Mouse (Mus musculus): ENCODE results near the gene Slc1a4. TPM values are rescaled to one million over a fixed set of nuclear protein-coding genes. Genes with fewer than 3 reads are reported as not detected.
A peak's percentile ranks its signal among the peaks of the same experiment; 100 is the strongest.

Gene Slc1a4
- polyA plus RNA-seq, 1 experiment from 2014 or later = 22.9 TPM

DNA sequence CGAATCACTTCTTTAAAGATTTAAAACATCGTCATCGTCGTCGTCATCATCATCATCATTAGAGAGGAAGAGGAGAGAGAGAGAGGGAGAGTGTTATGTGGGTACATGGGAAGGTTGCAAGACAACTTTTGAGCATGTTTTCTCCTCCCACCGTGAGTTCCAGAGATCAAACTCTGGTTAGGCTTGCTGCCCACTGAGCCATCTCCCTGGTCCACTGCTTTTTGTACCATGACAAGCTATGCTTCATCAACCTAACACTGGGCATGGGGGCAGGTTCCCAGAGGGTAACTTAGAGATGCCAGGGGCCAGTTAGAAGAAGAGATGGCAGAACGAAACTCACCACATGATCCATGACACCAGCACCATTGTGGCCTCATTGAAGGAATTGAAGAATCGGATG lies 18.9 kb downstream of the Slc1a4 start:
- ATAC-seq (ENCODE audit: insufficient read depth, low FRiP score, low TSS enrichment) = no peak
- no peaks in the 10 kb centered on the region for H3K36me3 ChIP-seq (ENCODE audit: control insufficient read depth, insufficient read depth, low read length)
- H3K4me2 ChIP-seq (ENCODE audit: low read depth) = no peak overlapping the region
- no peak overlapping the region for H3K9ac ChIP-seq (ENCODE audit: low read length)
- H3K27me3 ChIP-seq (ENCODE audit: control insufficient read depth, insufficient read depth, low read length) = no peaks in the 10 kb centered on the region
- H3K27ac ChIP-seq (ENCODE audit: low read depth, low read length) = no peak overlapping the region
- H3K4me1 ChIP-seq (ENCODE audit: control insufficient read depth, insufficient read depth, low read length) = no peaks in the 10 kb centered on the region
- H3K4me3 ChIP-seq (ENCODE audit: low read depth, low read length) = no peak overlapping the region
- DNase-seq (ENCODE audit: low spot score) = no peak
- no peaks in the 10 kb centered on the region for H3K9me3 ChIP-seq (ENCODE audit: control insufficient read depth, low read length)
- WGBS = 95% methylated on average over 8 of the region's 8 CpGs

DNA sequence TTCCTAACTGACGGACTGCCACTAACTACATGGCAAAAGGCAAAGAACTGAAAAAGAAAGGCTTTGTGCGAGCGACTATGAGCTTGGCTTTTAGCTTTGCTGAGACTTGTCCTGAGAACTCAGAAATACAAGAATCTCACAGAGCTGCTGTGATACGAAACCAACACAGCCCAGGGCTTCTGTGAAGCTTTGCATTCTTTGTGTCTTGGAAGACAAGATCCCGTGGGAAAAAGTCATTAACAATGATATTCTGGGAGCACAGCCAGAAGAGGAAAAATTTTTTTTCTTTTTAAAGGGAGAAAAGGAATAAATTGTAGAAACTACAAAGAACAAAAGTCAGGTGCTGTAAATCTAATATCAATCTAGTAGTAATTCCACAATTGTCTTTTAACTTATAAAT lies 23.5 kb downstream of the Slc1a4 start:
- ATAC-seq (ENCODE audit: insufficient read depth, low FRiP score, low TSS enrichment) (no peak), DNase-seq (ENCODE audit: low spot score) (no peak)
- WGBS = 87% methylated on average over 5 of the region's 5 CpGs
- no peak overlapping the region for H3K4me3 ChIP-seq (ENCODE audit: low read depth, low read length)
- H3K4me2 ChIP-seq (ENCODE audit: low read depth) = no peak overlapping the region
- no peak overlapping the region for H3K27ac ChIP-seq (ENCODE audit: low read depth, low read length)
- H3K36me3 ChIP-seq (ENCODE audit: control insufficient read depth, insufficient read depth, low read length) = no peaks in the 10 kb centered on the region
- H3K9ac ChIP-seq (ENCODE audit: low read length) = no peak overlapping the region
- no peaks in the 10 kb centered on the region for H3K27me3 ChIP-seq (ENCODE audit: control insufficient read depth, insufficient read depth, low read length)
- H3K4me1 ChIP-seq (ENCODE audit: control insufficient read depth, insufficient read depth, low read length) = no peaks in the 10 kb centered on the region
- no peaks in the 10 kb centered on the region for H3K9me3 ChIP-seq (ENCODE audit: control insufficient read depth, low read length)

DNA sequence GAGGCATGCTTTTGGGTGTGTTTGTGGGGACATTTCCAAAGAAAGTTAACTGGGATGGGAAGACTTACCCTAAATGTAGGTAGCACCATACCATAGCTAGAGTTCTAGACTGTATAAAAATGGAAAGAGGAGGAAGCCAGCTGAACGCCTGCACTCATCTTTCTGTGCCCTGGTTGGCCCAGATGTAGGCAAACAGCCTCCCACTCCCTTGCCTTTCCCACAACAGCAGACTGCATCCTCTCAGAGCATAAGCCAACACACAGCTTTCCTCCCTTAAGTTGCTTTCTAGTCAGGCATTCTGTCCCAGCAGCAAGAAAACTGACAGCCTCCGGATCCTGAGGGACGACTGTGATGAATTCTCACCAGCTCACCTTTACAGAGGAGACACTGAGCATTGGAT lies 25.1 kb downstream of the Slc1a4 start:
- no peaks in the 10 kb centered on the region for H3K36me3 ChIP-seq (ENCODE audit: control insufficient read depth, insufficient read depth, low read length)
- ATAC-seq (ENCODE audit: insufficient read depth, low FRiP score, low TSS enrichment) = no peak

GRCm38 (mm10) chr11:20305641-20306040 lies 26.9 kb downstream of the Slc1a4 start:
- no peaks in the 10 kb centered on the region for H3K36me3 ChIP-seq (ENCODE audit: control insufficient read depth, insufficient read depth, low read length)

More for the DNA sequence above, 25.1 kb downstream of the Slc1a4 start:
- Histone ChIP-seq H3K4me2 (ENCODE audit: low read depth) (no peak overlapping the region), H3K27ac (ENCODE audit: low read depth, low read length) (no peak overlapping the region), H3K9me3 (ENCODE audit: control insufficient read depth, low read length) (no peaks in the 10 kb centered on the region), H3K9ac (ENCODE audit: low read length) (no peak overlapping the region), H3K27me3 (ENCODE audit: control insufficient read depth, insufficient read depth, low read length) (no peaks in the 10 kb centered on the region), H3K4me3 (ENCODE audit: low read depth, low read length) (no peak overlapping the region), H3K4me1 (ENCODE audit: control insufficient read depth, insufficient read depth, low read length) (no peaks in the 10 kb centered on the region)
- 94% methylated on average over 3 of the region's 3 CpGs for WGBS
- no peak for DNase-seq (ENCODE audit: low spot score)

DNA sequence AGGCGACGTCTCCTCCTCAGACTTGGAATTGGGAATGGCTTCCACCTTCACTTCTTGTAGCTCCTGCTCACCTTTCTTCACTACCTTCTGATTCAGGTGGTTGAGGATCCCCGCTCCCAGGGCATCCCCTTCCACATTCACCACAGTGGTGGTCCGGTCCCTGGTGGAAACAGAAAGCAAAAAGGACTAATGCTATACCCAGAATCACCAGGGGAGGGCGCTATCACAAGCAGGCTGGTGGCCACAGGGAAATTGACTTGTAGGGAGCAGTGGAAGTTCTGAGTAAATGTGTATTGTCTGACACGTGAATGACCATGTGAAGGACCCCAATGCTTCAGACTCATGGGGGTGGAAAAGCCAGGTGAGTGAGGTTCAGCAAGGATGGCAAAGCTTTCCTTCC lies 28.2 kb downstream of the Slc1a4 start:
- no peak overlapping the region for H3K4me3 ChIP-seq (ENCODE audit: low read depth, low read length)
- H3K4me1 ChIP-seq (ENCODE audit: control insufficient read depth, insufficient read depth, low read length) = no peaks in the 10 kb centered on the region
- no peaks in the 10 kb centered on the region for H3K36me3 ChIP-seq (ENCODE audit: control insufficient read depth, insufficient read depth, low read length)
- DNase-seq (ENCODE audit: low spot score) (peak; percentile 23), ATAC-seq (ENCODE audit: insufficient read depth, low FRiP score, low TSS enrichment) (no peak)
- H3K9ac ChIP-seq (ENCODE audit: low read length) = no peak overlapping the region
- no peak overlapping the region for H3K4me2 ChIP-seq (ENCODE audit: low read depth)
- WGBS = 73% methylated on average over 6 of the region's 6 CpGs
- no peaks in the 10 kb centered on the region for H3K9me3 ChIP-seq (ENCODE audit: control insufficient read depth, low read length)
- H3K27ac ChIP-seq (ENCODE audit: low read depth, low read length) = no peak overlapping the region
- no peaks in the 10 kb centered on the region for H3K27me3 ChIP-seq (ENCODE audit: control insufficient read depth, insufficient read depth, low read length)

More at GRCm38 (mm10) chr11:20305641-20306040, 26.9 kb downstream of the Slc1a4 start:
- Histone ChIP-seq H3K27me3 (ENCODE audit: control insufficient read depth, insufficient read depth, low read length) (no peaks in the 10 kb centered on the region), H3K4me1 (ENCODE audit: control insufficient read depth, insufficient read depth, low read length) (no peaks in the 10 kb centered on the region), H3K9me3 (ENCODE audit: control insufficient read depth, low read length) (no peaks in the 10 kb centered on the region), H3K4me2 (ENCODE audit: low read depth) (no peak overlapping the region), H3K4me3 (ENCODE audit: low read depth, low read length) (no peak overlapping the region), H3K9ac (ENCODE audit: low read length) (no peak overlapping the region), H3K27ac (ENCODE audit: low read depth, low read length) (no peak overlapping the region)
- no peak for DNase-seq (ENCODE audit: low spot score)
- WGBS = 58% methylated on average over 1 of the region's 1 CpGs
- ATAC-seq (ENCODE audit: insufficient read depth, low FRiP score, low TSS enrichment) = no peak

GRCm38 (mm10) chr11:20301332-20301731 lies 31.2 kb downstream of the Slc1a4 start:
- no peak for DNase-seq (ENCODE audit: low spot score)
- Histone ChIP-seq H3K9me3 (ENCODE audit: control insufficient read depth, low read length) (no peaks in the 10 kb centered on the region), H3K36me3 (ENCODE audit: control insufficient read depth, insufficient read depth, low read length) (no peaks in the 10 kb centered on the region), H3K4me2 (ENCODE audit: low read depth) (no peak overlapping the region), H3K4me3 (ENCODE audit: low read depth, low read length) (no peak overlapping the region), H3K9ac (ENCODE audit: low read length) (no peak overlapping the region), H3K4me1 (ENCODE audit: control insufficient read depth, insufficient read depth, low read length) (no peaks in the 10 kb centered on the region), H3K27me3 (ENCODE audit: control insufficient read depth, insufficient read depth, low read length) (no peaks in the 10 kb centered on the region), H3K27ac (ENCODE audit: low read depth, low read length) (no peak overlapping the region)
- ATAC-seq (ENCODE audit: insufficient read depth, low FRiP score, low TSS enrichment) = no peak
- 91% methylated on average over 4 of the region's 4 CpGs for WGBS

DNA sequence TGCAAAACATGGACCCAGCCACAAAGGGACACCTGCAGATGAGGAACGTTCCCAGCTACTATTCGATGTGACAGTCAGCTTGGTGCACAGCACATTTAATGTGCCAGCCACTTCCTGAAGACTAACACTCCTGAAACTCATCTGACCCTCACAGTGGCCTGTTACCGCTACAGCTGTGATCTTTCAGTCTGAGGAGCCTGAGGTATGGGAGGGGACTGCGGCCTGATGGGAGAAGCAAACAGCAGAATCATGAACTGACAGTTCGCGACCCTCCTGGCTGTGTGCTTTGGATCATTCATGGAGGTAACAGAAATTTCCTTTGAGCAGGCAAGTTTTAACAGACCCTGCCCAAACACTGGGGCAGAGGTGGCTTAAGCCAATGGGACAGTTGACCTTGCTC lies 31.7 kb downstream of the Slc1a4 start:
- H3K9me3 ChIP-seq (ENCODE audit: control insufficient read depth, low read length) = no peaks in the 10 kb centered on the region
- no peaks in the 10 kb centered on the region for H3K27me3 ChIP-seq (ENCODE audit: control insufficient read depth, insufficient read depth, low read length)
- no peak overlapping the region for H3K4me2 ChIP-seq (ENCODE audit: low read depth)
- no peak overlapping the region for H3K27ac ChIP-seq (ENCODE audit: low read depth, low read length)
- DNase-seq (ENCODE audit: low spot score) (no peak), ATAC-seq (ENCODE audit: insufficient read depth, low FRiP score, low TSS enrichment) (no peak)
- no peak overlapping the region for H3K9ac ChIP-seq (ENCODE audit: low read length)
- no peaks in the 10 kb centered on the region for H3K4me1 ChIP-seq (ENCODE audit: control insufficient read depth, insufficient read depth, low read length)
- no peak overlapping the region for H3K4me3 ChIP-seq (ENCODE audit: low read depth, low read length)
- WGBS = 89% methylated on average over 6 of the region's 6 CpGs
- no peaks in the 10 kb centered on the region for H3K36me3 ChIP-seq (ENCODE audit: control insufficient read depth, insufficient read depth, low read length)

GRCm38 (mm10) chr11:20299900-20300299 lies 32.6 kb downstream of the Slc1a4 start:
- ATAC-seq (ENCODE audit: insufficient read depth, low FRiP score, low TSS enrichment) = no peak
- 78% methylated on average over 6 of the region's 6 CpGs for WGBS

DNA sequence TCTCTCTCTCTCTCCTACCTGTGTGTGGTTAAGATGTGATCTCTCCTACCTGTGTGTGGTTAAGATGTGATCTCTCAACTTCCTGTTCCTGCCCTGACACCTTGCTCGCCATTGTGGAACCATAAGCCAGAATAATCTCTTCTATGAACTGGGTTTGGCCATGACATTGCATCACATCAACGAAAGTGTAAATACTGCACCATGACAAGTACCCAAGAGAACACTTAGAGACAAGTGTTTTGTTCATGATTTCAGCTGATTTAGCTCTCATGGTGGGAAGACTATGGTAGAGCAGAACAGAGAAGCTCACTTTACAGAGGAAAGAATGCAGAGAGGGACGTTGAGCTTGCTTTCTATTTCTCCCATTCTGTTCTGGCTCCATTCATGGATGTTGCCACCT lies 48.0 kb downstream of the Slc1a4 start:
- no peak overlapping the region for H3K27ac ChIP-seq (ENCODE audit: low read depth, low read length)
- no peak for DNase-seq (ENCODE audit: low spot score)
- H3K36me3 ChIP-seq (ENCODE audit: control insufficient read depth, insufficient read depth, low read length) = no peaks in the 10 kb centered on the region
- 85% methylated on average over 3 of the region's 3 CpGs for WGBS
- no peaks in the 10 kb centered on the region for H3K4me1 ChIP-seq (ENCODE audit: control insufficient read depth, insufficient read depth, low read length)
- H3K4me2 ChIP-seq (ENCODE audit: low read depth) = no peak overlapping the region
- no peaks in the 10 kb centered on the region for H3K27me3 ChIP-seq (ENCODE audit: control insufficient read depth, insufficient read depth, low read length)
- H3K9ac ChIP-seq (ENCODE audit: low read length) = no peak overlapping the region
- no peak overlapping the region for H3K4me3 ChIP-seq (ENCODE audit: low read depth, low read length)
- no peaks in the 10 kb centered on the region for H3K9me3 ChIP-seq (ENCODE audit: control insufficient read depth, low read length)
- no peak for ATAC-seq (ENCODE audit: insufficient read depth, low FRiP score, low TSS enrichment)

More at GRCm38 (mm10) chr11:20299900-20300299, 32.6 kb downstream of the Slc1a4 start:
- H3K4me2 ChIP-seq (ENCODE audit: low read depth) = no peak overlapping the region
- H3K27me3 ChIP-seq (ENCODE audit: control insufficient read depth, insufficient read depth, low read length) = no peaks in the 10 kb centered on the region
- no peak overlapping the region for H3K9ac ChIP-seq (ENCODE audit: low read length)
- no peaks in the 10 kb centered on the region for H3K4me1 ChIP-seq (ENCODE audit: control insufficient read depth, insufficient read depth, low read length)
- no peaks in the 10 kb centered on the region for H3K36me3 ChIP-seq (ENCODE audit: control insufficient read depth, insufficient read depth, low read length)
- no peaks in the 10 kb centered on the region for H3K9me3 ChIP-seq (ENCODE audit: control insufficient read depth, low read length)
- no peak overlapping the region for H3K27ac ChIP-seq (ENCODE audit: low read depth, low read length)
- no peak for DNase-seq (ENCODE audit: low spot score)
- no peak overlapping the region for H3K4me3 ChIP-seq (ENCODE audit: low read depth, low read length)
